Mouse (Mus musculus) ES-E14 (cell line): ENCODE data around the gene Pnrc2.

ENCODE experiments used
- CHD2 ChIP-seq: IDR thresholded peaks from 2 replicates; pipeline ENCODE4 v1.6.1; 2014; ENCODE audit warnings: mild to moderate bottlenecking, low read depth, low read length, inconsistent platforms
- HCFC1 ChIP-seq: IDR thresholded peaks from 2 replicates; pipeline ENCODE4 v1.6.1; 2012; ENCODE audit warnings: low read length, inconsistent platforms, borderline replicate concordance; ENCODE audit not compliant: insufficient read depth
- ZC3H11A ChIP-seq: IDR thresholded peaks from 2 replicates; pipeline ENCODE4 v1.6.1; 2012; ENCODE audit warnings: low read depth, mild to moderate bottlenecking, inconsistent platforms, low read length, borderline replicate concordance
- ZNF384 ChIP-seq: IDR thresholded peaks from 2 replicates; pipeline ENCODE4 v1.6.1; 2012; ENCODE audit warnings: low read depth, low read length, inconsistent platforms

DNA sequence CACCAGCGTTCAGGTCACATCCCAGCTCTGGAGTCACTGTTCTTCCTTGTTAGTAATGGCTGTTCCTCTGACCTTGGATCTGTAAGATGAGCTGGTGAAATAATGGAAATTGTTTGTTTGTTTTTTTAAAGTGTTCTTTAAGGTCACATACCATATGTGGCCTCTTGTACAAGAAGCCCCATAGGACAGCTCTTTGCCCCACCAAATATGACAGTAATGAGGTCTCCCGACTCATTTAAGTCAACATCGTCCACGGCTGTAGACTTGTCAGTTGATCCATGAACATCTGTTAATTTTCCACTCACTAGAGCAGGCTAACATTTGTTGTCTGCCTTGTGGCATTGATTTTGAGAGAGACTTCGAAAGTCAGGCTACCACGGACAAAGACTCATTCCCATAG is 5.4 kb upstream of the Pnrc2 start:
- TF ChIP-seq CHD2 (no peak), ZNF384 (no peak), HCFC1 (no peak), ZC3H11A (no peak)
